Mouse (Mus musculus): ENCODE measurements around the gene Ptcd1. TPM values are rescaled to one million over a fixed set of nuclear protein-coding genes. Genes with fewer than 3 reads are reported as not detected.
A peak's percentile ranks its signal among the peaks of the same experiment; 100 is the strongest.

Gene Ptcd1
- total and polyA plus RNA-seq, 3 experiments = 13.2 to 27.0 (median 24.0) TPM

- Histone ChIP-seq H3K4me3 (peak within 1 kb of the TSS; percentile 91), H3K79me2 (replicated peaks; ENCODE audit: control insufficient read depth, insufficient read depth, low read length) (no peaks in the 10 kb centered on the region), H3K27me3 (ENCODE audit: control insufficient read depth, insufficient read depth, low read length) (no peaks in the 10 kb centered on the region), H3K27ac (peak within 1 kb of the TSS; percentile 92), H3K4me1 (ENCODE audit: control insufficient read depth, insufficient read depth, low read length) (peaks cover 8% of the 10 kb centered on the region), H3K36me3 (ENCODE audit: control insufficient read depth, insufficient read depth, low read length) (peaks cover 5% of the 10 kb centered on the region; the same call in 1 of the 2 replicates), H3K9ac (ENCODE audit: low read depth, low read length) (peak within 1 kb of the TSS; percentile 83)
- 1% methylated on average over 37 of the region's 37 CpGs for WGBS
- no peak for TF ChIP-seq CTCF (IDR thresholded peaks at IDR 0.05)
- TF ChIP-seq EP300 (IDR thresholded peaks at IDR 0.05; ENCODE audit: insufficient read depth, low read depth, low read length) = 0 out of 2 replicates have a peak, but pooled peaks have one; percentile 36
- peak; percentile 88 for TF ChIP-seq POLR2A (IDR thresholded peaks at IDR 0.05; ENCODE audit: insufficient read depth, low read depth, low read length)
- peak; percentile 79 to 84 for DNase-seq
- intact Hi-C loops (cut with DNase I) = loop anchor here (2.0 to 5.0 kb wide), 2 partner anchors 61 to 81 kb away; partner anchors contain the start of genes Bud31, Pdap1 and Zscan25
These were observed 34.5 kb upstream of the Ptcd1 start, which contains the start of gene Zkscan14 for GRCm38 (mm10) chr5:145201321-145201991. Gene Zkscan14, minus strand, starts transcription at chr5:145201868.

- TF ChIP-seq EP300 (IDR thresholded peaks at IDR 0.05; ENCODE audit: insufficient read depth, low read depth, low read length) (no peak), CTCF (IDR thresholded peaks at IDR 0.05) (no peak), POLR2A (IDR thresholded peaks at IDR 0.05; ENCODE audit: insufficient read depth, low read depth, low read length) (no peak)
- 68% methylated on average over 7 of the region's 7 CpGs for WGBS
- Histone ChIP-seq H3K27ac (no peak overlapping the region), H3K36me3 (ENCODE audit: control insufficient read depth, insufficient read depth, low read length) (peaks cover 5% of the 10 kb centered on the region; the same call in 1 of the 2 replicates), H3K79me2 (replicated peaks; ENCODE audit: control insufficient read depth, insufficient read depth, low read length) (no peaks in the 10 kb centered on the region), H3K4me1 (ENCODE audit: control insufficient read depth, insufficient read depth, low read length) (peaks cover 4% of the 10 kb centered on the region), H3K4me3 (peak overlapping the region; percentile 91), H3K27me3 (ENCODE audit: control insufficient read depth, insufficient read depth, low read length) (no peaks in the 10 kb centered on the region), H3K9ac (ENCODE audit: low read depth, low read length) (no peak overlapping the region)
- intact Hi-C loops (cut with DNase I) = loop anchor here (2.0 to 5.0 kb wide), 2 partner anchors 60 to 82 kb away; partner anchors contain the start of genes Bud31, Pdap1 and Zscan25
- DNase-seq = no peak
These were observed 33.5 kb upstream of the Ptcd1 start for GRCm38 (mm10) chr5:145200387-145200786.

GRCm38 (mm10) chr5:145191962-145192361, 25.1 kb upstream of the Ptcd1 start, which contains the start of gene Atp5j2:
Gene Atp5j2, minus strand, starts transcription at chr5:145192062.
- TF ChIP-seq CTCF (IDR thresholded peaks at IDR 0.05) (no peak), EP300 (IDR thresholded peaks at IDR 0.05; ENCODE audit: insufficient read depth, low read depth, low read length) (no peak), POLR2A (IDR thresholded peaks at IDR 0.05; ENCODE audit: insufficient read depth, low read depth, low read length) (no peak)
- 91% methylated on average over 2 of the region's 2 CpGs for WGBS

GRCm38 (mm10) chr5:145190875-145191798, 24.2 kb upstream of the Ptcd1 start:
- H3K36me3 ChIP-seq (ENCODE audit: control insufficient read depth, insufficient read depth, low read length) = peaks cover 19% of the 10 kb centered on the region
- H3K27me3 ChIP-seq (ENCODE audit: control insufficient read depth, insufficient read depth, low read length) = no peaks in the 10 kb centered on the region
- intact Hi-C loops (cut with DNase I) = loop anchor here (1.0 to 2.0 kb wide), 3 partner anchors 13 to 40 kb away; partner anchors contain the start of genes Cpsf4, Ptcd1, Zfp655 and Zkscan5
- peaks cover 6% of the 10 kb centered on the region for H3K79me2 ChIP-seq (replicated peaks; ENCODE audit: control insufficient read depth, insufficient read depth, low read length)
- H3K9ac ChIP-seq (ENCODE audit: low read depth, low read length) = peak overlapping the region; percentile 80
- peak; percentile 93 to 94 for DNase-seq
- WGBS = under 1% methylated on average over 40 of the region's 41 CpGs
- peaks cover 11% of the 10 kb centered on the region for H3K4me1 ChIP-seq (ENCODE audit: control insufficient read depth, insufficient read depth, low read length)
- H3K4me3 ChIP-seq = peak overlapping the region; percentile 79
- peak overlapping the region; percentile 94 for H3K27ac ChIP-seq
- TF ChIP-seq POLR2A (IDR thresholded peaks at IDR 0.05; ENCODE audit: insufficient read depth, low read depth, low read length) (peak; percentile 94), EP300 (IDR thresholded peaks at IDR 0.05; ENCODE audit: insufficient read depth, low read depth, low read length) (peak; percentile 42; the same call in 1 of the 2 replicates), CTCF (IDR thresholded peaks at IDR 0.05) (no peak)

More at GRCm38 (mm10) chr5:145191962-145192361, 25.1 kb upstream of the Ptcd1 start, which contains the start of gene Atp5j2:
- Histone ChIP-seq H3K9ac (ENCODE audit: low read depth, low read length) (peak within 1 kb of the TSS; percentile 80), H3K27me3 (ENCODE audit: control insufficient read depth, insufficient read depth, low read length) (no peaks in the 10 kb centered on the region), H3K27ac (peak within 1 kb of the TSS; percentile 94), H3K4me1 (ENCODE audit: control insufficient read depth, insufficient read depth, low read length) (peaks cover 9% of the 10 kb centered on the region), H3K79me2 (replicated peaks; ENCODE audit: control insufficient read depth, insufficient read depth, low read length) (peaks cover 6% of the 10 kb centered on the region), H3K36me3 (ENCODE audit: control insufficient read depth, insufficient read depth, low read length) (peaks cover 14% of the 10 kb centered on the region), H3K4me3 (peak within 1 kb of the TSS; percentile 79)
- no peak for DNase-seq
- intact Hi-C loops (cut with DNase I) = loop anchor here (1.0 to 2.0 kb wide), 3 partner anchors 12 to 39 kb away; partner anchors contain the start of genes Cpsf4, Ptcd1, Zfp655 and Zkscan5

- Histone ChIP-seq H3K4me3 (peak overlapping the region; percentile 79), H3K9ac (ENCODE audit: low read depth, low read length) (peak overlapping the region; percentile 80), H3K4me1 (ENCODE audit: control insufficient read depth, insufficient read depth, low read length) (peaks cover 12% of the 10 kb centered on the region), H3K27ac (peak overlapping the region; percentile 94), H3K36me3 (ENCODE audit: control insufficient read depth, insufficient read depth, low read length) (peaks cover 19% of the 10 kb centered on the region), H3K27me3 (ENCODE audit: control insufficient read depth, insufficient read depth, low read length) (no peaks in the 10 kb centered on the region), H3K79me2 (replicated peaks; ENCODE audit: control insufficient read depth, insufficient read depth, low read length) (peaks cover 6% of the 10 kb centered on the region)
- no peak for DNase-seq
- 17% methylated on average over 5 of the region's 5 CpGs for WGBS
- TF ChIP-seq POLR2A (IDR thresholded peaks at IDR 0.05; ENCODE audit: insufficient read depth, low read depth, low read length) (no peak), CTCF (IDR thresholded peaks at IDR 0.05) (no peak), EP300 (IDR thresholded peaks at IDR 0.05; ENCODE audit: insufficient read depth, low read depth, low read length) (no peak)
- intact Hi-C loops (cut with DNase I) = loop anchor here (2.0 kb wide), 1 partner anchor 24 kb away; the partner anchor contains the start of genes Cpsf4 and Ptcd1
These were observed 23.5 kb upstream of the Ptcd1 start for GRCm38 (mm10) chr5:145190373-145190772.
